Mouse (Mus musculus): Measurements from ENCODE around the gene Sox13.

Gene Sox13

DNA sequence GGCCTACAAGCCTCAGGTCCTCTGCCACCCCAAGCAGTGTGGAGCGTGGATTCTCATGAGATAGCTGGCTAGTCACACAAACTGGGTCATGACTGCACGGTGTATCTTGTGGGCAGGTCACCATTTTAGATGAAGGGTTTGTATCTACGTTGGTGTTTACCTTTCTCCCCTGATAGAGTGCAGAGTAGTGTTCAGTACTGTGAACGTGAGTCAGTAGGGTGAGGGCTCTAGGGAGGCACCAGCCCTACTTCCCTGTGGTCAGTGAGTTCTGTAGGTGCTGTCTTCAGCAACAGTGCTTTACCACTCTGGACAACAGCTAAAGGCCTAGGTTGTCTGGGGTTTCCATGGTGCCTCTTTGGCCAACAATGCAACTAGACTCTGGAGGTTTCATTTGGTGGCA lies 20.2 kb downstream of the Sox13 start:
- no peak for DNase-seq (ENCODE audit: low spot score in 2 of 2)

GRCm38 (mm10) chr1:133400014-133400725 lies 24.0 kb downstream of the Sox13 start:
- no peak for DNase-seq (ENCODE audit: low spot score in 2 of 2)

DNA sequence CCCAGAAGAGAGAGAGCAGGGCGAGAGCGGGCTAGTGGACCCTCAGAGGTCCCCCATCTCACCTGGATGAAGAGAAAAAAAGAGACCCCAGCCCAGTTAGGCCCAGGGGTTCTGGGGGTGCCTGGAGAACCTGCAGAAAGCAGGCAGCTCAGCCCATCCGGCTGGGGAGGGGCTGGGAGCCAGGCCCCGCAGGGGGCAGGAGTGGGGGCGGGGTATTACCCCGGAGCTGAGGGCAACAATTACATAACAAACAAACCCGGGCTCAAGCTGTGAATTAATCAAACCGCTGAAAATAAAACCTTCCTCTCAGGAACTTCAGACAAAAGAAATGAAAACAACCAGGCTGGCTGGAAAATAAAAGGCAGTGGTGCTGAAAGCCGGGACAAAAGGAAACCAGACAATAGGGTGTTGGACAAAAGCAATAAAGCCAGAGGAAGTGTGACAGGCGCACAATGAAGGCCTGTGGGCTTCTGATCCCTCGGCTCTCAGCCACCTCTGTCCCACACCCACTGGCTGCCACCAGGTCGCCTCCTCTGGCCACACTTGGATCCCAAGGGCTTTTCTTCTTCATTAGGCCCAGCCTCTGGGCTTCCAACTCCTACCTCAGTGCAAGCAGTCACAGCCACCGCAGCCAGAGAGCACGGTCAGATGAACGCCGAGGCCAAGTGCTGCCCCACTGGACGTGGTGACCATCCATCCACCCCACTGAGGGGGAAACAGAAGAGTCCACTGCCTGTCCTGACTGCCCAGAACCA lies 26.5 kb downstream of the Sox13 start:
- DNase-seq (ENCODE audit: low spot score in 2 of 2) = no peak

- DNase-seq (ENCODE audit: low spot score in 2 of 2) = no peak
Measured at GRCm38 (mm10) chr1:133397094-133397482, 27.1 kb downstream of the Sox13 start.

DNA sequence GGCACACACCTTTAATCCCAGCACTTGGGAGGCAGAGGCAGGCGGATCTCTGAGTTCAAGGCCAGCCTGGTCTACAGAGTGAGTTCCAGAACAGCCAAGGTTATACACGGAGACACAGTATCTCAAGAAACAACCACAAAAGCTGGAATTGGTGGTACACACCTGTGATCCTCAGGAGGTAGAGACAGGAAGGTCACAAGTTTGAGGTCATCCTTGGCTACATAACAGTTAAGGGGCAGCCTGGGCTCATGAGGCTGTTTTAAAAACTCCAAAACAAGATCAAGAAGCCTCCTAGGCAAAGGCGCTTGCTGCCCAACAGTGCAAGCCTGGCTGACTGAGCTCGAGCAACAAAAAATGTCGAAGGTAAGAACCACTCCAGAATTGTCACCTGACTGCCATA lies 27.5 kb downstream of the Sox13 start:
- no peak for DNase-seq (ENCODE audit: low spot score in 2 of 2)

GRCm38 (mm10) chr1:133394702-133395101 lies 29.5 kb downstream of the Sox13 start:
- no peak for DNase-seq (ENCODE audit: low spot score in 2 of 2)

GRCm38 (mm10) chr1:133387539-133388268 lies 36.5 kb downstream of the Sox13 start:
- DNase-seq (ENCODE audit: low spot score in 2 of 2) = no peak

GRCm38 (mm10) chr1:133386209-133386608 lies 38.0 kb downstream of the Sox13 start:
- DNase-seq (ENCODE audit: low spot score in 2 of 2) = no peak

DNA sequence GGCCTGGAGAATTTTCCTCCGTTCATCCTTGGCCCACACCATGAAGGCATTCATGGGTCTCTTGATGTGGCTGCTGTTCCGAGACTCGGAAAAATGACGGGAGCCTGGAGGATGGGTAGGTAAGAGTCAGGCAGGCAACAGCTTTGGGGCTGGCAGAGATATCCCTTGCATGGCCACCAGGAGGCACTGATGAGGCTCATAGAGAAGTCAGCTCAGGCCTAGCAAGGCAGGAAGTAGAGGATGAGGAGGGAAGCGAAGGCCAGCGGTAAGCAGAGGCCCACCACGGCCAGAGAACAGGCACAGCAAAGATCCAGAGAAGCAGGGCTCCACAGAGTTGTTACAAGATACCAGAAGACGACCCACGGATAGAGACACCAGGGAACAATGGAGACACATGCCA lies 38.7 kb downstream of the Sox13 start:
- peak; percentile 62 to 72 for DNase-seq (ENCODE audit: low spot score in 2 of 2)

GRCm38 (mm10) chr1:133383157-133383783 lies 40.9 kb downstream of the Sox13 start:
- no peak for DNase-seq (ENCODE audit: low spot score in 2 of 2)

- DNase-seq (ENCODE audit: low spot score in 2 of 2) = no peak
Measured at GRCm38 (mm10) chr1:133382552-133383155, 41.5 kb downstream of the Sox13 start.

GRCm38 (mm10) chr1:133382008-133382407 lies 42.2 kb downstream of the Sox13 start:
- DNase-seq (ENCODE audit: low spot score in 2 of 2) = no peak

DNA sequence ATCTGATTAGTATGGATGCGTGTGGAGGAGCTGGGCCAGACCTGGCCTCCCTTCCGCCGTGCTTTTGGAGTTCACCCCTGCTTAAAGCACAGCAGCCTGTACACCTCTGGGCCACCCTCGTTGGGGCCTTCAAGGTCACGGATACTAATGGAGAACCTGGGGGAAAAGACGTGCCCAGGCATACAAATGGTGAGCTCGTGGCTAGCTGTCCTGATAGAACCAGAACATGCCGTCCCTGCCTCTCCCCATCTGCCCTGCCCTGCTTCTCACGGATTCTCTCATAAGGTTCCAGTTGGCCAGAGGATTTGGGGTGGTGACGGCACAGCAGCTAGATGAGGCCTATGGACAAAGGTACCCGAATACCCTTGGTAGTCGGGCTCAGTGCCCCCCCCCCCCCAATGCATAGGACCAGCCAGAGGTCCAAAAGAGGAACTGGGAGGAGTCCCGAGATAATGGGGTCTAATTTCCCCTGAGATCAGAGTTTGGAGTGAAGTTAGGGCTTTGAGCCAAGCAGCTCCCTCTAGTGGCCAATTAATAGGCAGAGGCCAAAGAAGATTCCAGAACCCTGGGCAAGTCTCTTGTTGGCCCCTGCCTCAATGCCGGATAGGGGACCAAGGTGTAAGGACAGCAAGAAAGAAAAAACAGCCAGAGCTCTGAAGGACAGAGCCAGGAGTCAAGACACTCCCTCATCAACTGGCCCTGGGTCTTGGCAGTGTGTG lies 43.7 kb downstream of the Sox13 start:
- DNase-seq (ENCODE audit: low spot score in 2 of 2) = peak in 1 of 2 experiments; percentile 62

DNA sequence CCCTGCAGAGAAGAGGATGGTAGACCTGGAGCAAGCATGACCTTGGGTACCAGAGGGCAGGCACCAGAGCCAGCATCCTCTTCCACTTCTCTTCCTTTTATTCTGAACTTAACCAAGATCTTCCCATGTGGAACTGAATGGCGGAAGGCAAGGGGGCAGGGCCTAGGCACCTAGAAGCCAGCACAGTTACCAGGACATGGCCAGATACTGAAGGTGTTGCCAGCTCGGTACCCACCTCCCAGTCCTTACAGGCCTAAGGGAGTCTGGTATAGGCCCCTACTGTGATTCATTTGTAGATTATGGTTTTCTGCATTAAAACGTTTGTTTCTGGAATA lies 44.2 kb downstream of the Sox13 start:
- no peak for DNase-seq (ENCODE audit: low spot score in 2 of 2)

DNA sequence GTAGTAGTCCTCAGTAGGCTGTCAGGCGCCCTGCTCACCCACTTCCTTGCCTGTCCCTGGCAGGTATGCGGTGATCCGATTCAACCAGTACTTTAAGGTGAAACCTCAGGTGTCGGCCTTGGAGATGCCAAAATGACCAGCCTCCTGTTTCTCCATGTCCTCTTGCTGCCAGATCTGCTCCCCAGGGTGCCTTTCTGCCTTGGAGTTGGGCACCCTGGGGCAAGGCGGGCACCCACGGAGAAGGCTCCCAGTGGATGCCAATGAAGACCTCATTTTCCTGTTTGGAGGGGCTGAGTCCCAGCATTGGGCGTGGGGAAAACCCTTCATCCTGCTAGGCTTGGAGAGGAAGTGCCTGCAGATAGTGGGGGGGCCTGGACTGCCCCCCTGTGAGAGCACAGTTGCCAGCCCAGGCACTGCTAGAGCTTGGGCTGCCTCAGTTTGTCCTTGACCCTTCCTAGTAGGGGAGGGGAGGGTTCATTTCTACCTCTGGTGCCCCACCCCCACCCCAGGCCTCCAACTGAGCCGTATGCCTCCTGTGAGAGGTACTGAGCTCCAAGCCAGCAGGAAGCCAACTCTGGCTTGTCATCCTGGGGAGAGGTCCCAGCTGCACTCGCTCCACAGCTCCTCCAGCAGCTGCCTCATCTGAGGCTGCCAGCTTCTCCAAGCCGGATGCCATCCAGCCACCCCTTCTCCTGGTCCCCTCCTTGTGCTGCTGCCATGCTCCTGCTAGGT lies 44.8 kb downstream of the Sox13 start:
- DNase-seq (ENCODE audit: low spot score in 2 of 2) = no peak

GRCm38 (mm10) chr1:133377547-133377946 lies 46.6 kb downstream of the Sox13 start:
- no peak for DNase-seq (ENCODE audit: low spot score in 2 of 2)

- no peak for DNase-seq (ENCODE audit: low spot score in 2 of 2)
Measured at GRCm38 (mm10) chr1:133375696-133376346, 48.4 kb downstream of the Sox13 start.

GRCm38 (mm10) chr1:133372113-133372512 lies 52.1 kb downstream of the Sox13 start:
- no peak for DNase-seq (ENCODE audit: low spot score in 2 of 2)

DNA sequence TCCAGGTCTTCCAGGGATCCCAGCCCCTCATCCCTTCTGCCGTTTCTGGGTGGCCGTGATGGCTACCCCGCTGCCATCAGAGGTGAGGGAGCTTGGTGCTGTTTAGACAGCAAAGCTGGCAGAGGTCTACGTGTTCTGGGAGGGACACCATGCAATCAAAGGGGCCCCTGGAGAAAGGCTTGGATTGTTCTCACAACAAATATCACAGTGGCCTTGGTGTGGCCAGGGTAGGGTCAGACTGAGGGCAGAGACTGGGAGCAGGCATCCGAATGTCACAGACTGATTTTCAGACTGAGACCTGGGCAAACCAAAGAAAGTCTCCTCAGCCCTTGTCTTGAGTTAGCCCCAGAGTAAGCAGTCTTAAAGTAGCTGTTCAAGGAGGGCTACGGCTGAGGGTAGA lies 52.7 kb downstream of the Sox13 start:
- DNase-seq (ENCODE audit: low spot score in 2 of 2) = no peak

GRCm38 (mm10) chr1:133370352-133370751 lies 53.8 kb downstream of the Sox13 start:
- no peak for DNase-seq (ENCODE audit: low spot score in 2 of 2)
